Mouse (Mus musculus): ENCODE data around the gene Acap3. TPM values are rescaled to one million over a fixed set of nuclear protein-coding genes. Genes with fewer than 3 reads are reported as not detected.

The Acap3 gene
- polyA plus RNA-seq, 1 experiment from 2014 or later = 51.0 TPM

DNA sequence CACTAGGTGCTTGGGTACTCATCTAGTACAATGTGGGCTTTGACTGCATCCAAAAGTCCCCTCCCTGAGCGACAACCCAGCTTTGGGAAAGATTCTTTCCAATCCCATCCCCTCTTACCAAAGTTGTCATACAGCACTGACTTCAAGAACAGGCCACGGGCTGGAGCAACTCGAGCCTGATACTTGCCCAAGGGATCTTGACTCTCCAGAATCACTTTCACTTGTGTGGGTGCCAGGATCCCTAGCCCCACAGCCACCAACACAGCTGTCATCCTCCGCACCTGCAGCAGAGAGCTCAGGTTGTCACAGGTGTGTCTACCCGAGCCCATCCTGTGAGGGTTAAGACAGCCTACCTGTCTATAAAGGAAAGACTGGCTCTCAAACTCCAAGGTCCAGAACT is 2.3 kb upstream of the Acap3 start:
- Histone ChIP-seq H3K4me3 (no peak overlapping the region), H3K4me1 (peaks cover 39% of the 10 kb centered on the region), H3K9ac (no peak overlapping the region), H3K4me2 (no peak overlapping the region), H3K9me3 (replicated peaks) (no peaks in the 10 kb centered on the region), H3K36me3 (ENCODE audit: poor library complexity, severe bottlenecking) (peaks cover 54% of the 10 kb centered on the region), H3K27me3 (no peaks in the 10 kb centered on the region), H3K27ac (no peak overlapping the region)
- 81% methylated on average over 5 of the region's 5 CpGs for WGBS
- ATAC-seq = no peak

DNA sequence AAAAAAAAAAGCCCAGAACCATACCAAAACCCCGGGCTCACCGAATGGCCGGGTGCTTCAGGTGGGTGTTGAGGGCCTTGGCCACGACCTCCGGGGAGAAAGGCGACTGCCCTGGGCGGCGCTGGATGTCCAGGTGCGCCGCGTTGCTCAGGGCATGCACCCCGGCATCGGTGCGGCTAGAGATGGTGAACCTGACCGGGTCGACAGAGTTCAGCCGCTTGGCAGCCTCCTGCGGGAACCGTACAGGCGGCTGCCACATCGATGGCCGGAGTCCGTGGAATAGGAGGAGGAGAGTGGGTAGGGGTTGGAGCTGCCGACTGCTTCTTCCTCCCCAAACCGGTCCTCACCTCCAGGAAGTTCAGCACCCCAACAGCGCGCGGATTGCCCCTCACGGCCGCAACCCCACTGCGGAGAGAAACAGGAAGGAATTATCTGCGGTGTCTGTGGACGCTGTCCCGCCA is 581 bp upstream of the Acap3 start:
- Histone ChIP-seq H3K4me3 (peak overlapping the region; percentile 96), H3K4me2 (peak overlapping the region; percentile 99), H3K27me3 (no peaks in the 10 kb centered on the region), H3K9me3 (replicated peaks) (no peaks in the 10 kb centered on the region), H3K9ac (peak overlapping the region; percentile 94), H3K27ac (no peak overlapping the region), H3K36me3 (ENCODE audit: poor library complexity, severe bottlenecking) (peaks cover 44% of the 10 kb centered on the region), H3K4me1 (peaks cover 54% of the 10 kb centered on the region)
- WGBS = 2% methylated on average over 34 of the region's 34 CpGs
- no peak for ATAC-seq

DNA sequence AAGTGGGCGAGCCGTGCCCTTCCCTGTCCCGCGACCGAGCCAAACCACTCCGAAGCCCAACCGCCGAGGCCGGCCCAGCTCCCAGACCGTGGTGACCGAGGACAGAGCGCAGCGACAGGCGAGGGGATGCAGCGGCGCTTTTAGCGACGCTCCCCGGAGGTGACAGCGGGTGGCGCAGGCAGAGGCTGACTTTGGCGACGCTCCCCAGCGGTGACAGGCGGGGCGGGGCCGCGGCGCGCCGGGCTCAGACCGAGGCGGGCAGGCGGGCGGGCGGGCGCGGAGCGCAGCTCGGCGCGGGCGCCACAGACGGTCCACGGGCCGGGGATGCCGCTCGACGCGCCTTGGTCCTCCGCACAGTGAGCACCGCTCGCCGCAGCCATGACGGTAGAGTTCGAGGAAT is 395 bp downstream of the Acap3 start:
- H3K4me3 ChIP-seq = peak overlapping the region; percentile 96
- H3K4me1 ChIP-seq = peaks cover 54% of the 10 kb centered on the region
- peak; percentile 93 for ATAC-seq
- no peaks in the 10 kb centered on the region for H3K27me3 ChIP-seq
- H3K9me3 ChIP-seq (replicated peaks) = no peaks in the 10 kb centered on the region
- peaks cover 44% of the 10 kb centered on the region for H3K36me3 ChIP-seq (ENCODE audit: poor library complexity, severe bottlenecking)
- peak overlapping the region; percentile 94 for H3K9ac ChIP-seq
- peak overlapping the region; percentile 99 for H3K4me2 ChIP-seq
- under 1% methylated on average over 56 of the region's 56 CpGs for WGBS
- peak overlapping the region; percentile 99 for H3K27ac ChIP-seq

DNA sequence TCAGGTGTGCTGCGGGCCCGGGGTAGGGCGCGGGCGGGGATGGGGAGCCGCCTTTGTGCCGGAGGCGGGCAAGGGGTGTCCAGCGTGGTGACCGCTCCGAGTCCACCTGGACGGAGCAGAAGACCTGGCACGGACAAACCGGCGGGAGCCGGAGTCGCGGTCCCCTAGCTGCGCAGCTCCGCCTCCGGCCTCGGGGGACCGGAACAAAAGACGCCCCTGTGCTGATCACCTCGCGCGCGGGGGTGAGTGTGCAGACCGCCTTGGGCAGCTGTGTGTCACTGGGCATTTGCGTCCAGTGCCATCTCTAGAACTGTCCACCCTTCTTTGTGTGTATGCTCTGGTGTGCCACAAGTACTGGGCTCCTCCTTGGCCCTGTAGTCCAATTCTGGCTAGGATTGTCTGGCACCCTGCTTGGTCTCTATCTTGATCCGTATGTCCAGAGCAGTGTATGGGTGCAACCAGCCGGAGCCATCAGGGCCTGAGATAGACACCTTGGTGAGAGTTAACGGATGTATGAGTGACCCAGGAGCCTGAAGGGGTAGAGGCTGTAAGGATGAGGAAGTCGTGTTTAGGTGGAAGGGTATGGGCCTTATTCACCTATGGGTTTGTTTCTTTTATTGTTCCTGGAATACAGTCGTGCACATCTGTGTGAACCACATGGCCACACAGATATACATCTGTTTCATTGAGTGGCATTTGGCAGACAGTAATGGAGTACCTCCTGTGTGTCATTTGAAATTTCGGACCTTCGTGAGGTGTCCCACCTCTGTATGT is 1.0 kb downstream of the Acap3 start:
- H3K4me1 ChIP-seq = peaks cover 54% of the 10 kb centered on the region
- H3K27ac ChIP-seq = peak overlapping the region; percentile 99
- WGBS = 5% methylated on average over 36 of the region's 37 CpGs
- H3K36me3 ChIP-seq (ENCODE audit: poor library complexity, severe bottlenecking) = peaks cover 40% of the 10 kb centered on the region
- peak overlapping the region; percentile 94 for H3K9ac ChIP-seq
- no peaks in the 10 kb centered on the region for H3K27me3 ChIP-seq
- no peaks in the 10 kb centered on the region for H3K9me3 ChIP-seq (replicated peaks)
- peak overlapping the region; percentile 99 for H3K4me2 ChIP-seq
- peak overlapping the region; percentile 96 for H3K4me3 ChIP-seq
- ATAC-seq = peak; percentile 34; the same call in 1 of the 2 replicates

DNA sequence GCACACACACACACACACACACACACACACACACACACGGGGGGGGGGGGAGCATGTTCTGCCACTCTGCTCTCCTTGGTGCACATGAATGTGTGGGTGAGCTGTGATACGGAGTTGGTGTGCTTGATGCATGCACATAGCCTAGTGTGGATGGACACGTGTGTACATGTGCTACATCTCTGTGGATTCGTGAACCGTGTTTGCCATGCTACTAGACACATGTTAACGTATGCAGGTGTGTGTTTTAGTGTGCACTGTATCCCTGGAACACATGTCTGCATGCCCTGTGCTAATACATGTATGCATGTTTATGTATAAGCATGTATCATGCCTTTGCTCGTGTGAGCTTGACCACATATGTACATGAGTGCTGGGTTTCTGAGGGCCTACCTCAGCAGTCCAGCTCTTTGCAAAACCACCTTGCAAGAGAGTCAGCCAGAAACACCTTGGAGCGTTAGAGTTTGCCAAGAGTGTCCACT is 1.6 kb downstream of the Acap3 start:
- no peak for ATAC-seq
- Histone ChIP-seq H3K4me3 (peak overlapping the region; percentile 96), H3K36me3 (ENCODE audit: poor library complexity, severe bottlenecking) (peaks cover 39% of the 10 kb centered on the region), H3K27me3 (no peaks in the 10 kb centered on the region), H3K4me2 (peak overlapping the region; percentile 99), H3K9ac (peak overlapping the region; percentile 94), H3K27ac (no peak overlapping the region), H3K4me1 (peaks cover 54% of the 10 kb centered on the region), H3K9me3 (replicated peaks) (no peaks in the 10 kb centered on the region)
- 64% methylated on average over 8 of the region's 8 CpGs for WGBS

DNA sequence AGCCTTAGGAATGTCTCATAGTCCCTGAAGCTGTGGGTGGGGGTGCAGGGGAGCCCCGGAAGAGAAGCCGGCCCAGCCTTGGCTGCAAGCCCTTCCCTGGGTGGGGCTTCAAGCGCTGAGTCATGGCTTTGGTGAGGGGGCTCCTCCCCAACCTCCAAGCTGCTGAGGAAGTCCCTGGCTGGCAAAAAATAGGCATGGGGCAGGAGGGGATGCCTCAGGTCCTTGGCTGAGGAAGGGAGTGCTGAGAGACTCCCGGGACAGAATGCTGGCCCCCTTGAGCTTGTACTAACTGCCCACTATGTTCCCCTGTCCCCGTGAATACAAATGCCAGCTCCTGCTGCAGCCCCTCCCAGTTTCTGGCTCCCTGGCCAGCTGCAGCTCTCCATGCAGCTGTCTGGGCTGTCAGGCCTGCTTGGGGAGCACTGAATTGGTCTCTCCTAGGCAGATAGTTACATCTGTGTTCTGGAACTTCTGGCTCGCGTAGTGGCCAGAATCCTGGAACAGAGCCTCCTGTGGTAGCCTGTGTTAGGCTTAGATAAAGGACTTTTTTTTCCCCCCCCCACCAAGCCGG is 2.8 kb downstream of the Acap3 start:
- 44% methylated on average over 8 of the region's 8 CpGs for WGBS
- no peak for ATAC-seq
- H3K27ac ChIP-seq = 0 out of 2 replicates have a peak overlapping the region, but pooled peaks have one; percentile 5
- peaks cover 52% of the 10 kb centered on the region for H3K4me1 ChIP-seq
- no peaks in the 10 kb centered on the region for H3K9me3 ChIP-seq (replicated peaks)
- peak overlapping the region; percentile 96 for H3K4me3 ChIP-seq
- peak overlapping the region; percentile 49 for H3K9ac ChIP-seq
- H3K36me3 ChIP-seq (ENCODE audit: poor library complexity, severe bottlenecking) = peaks cover 39% of the 10 kb centered on the region
- peak overlapping the region; percentile 99 for H3K4me2 ChIP-seq
- H3K27me3 ChIP-seq = no peaks in the 10 kb centered on the region

DNA sequence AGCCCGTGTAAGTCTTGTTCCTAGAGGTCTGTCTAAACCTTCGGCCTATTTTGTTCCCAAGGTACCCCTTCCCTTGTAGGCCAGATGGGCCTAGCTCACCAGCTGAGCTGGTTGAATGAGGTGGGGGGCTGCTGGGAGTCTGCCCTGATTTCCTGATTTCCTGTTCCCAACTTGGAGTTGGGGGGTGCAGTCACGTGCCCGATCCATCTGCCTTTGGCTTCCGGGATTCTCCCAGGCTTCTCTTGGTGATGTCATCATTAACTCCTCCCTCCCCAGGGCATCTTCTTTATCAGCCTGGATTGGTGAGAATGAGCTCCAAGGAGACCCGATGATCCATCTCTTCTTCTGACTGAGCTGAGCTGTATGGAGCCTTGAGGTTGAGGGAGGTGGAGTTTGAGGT is 3.6 kb downstream of the Acap3 start:
- ATAC-seq = no peak
- Histone ChIP-seq H3K9me3 (replicated peaks) (no peaks in the 10 kb centered on the region), H3K9ac (peak overlapping the region; percentile 49), H3K4me2 (peak overlapping the region; percentile 99), H3K27ac (0 out of 2 replicates have a peak overlapping the region, but pooled peaks have one; percentile 5), H3K27me3 (no peaks in the 10 kb centered on the region), H3K4me1 (peaks cover 44% of the 10 kb centered on the region), H3K4me3 (peak overlapping the region; percentile 96), H3K36me3 (ENCODE audit: poor library complexity, severe bottlenecking) (peaks cover 40% of the 10 kb centered on the region)
- 45% methylated on average over 6 of the region's 6 CpGs for WGBS

DNA sequence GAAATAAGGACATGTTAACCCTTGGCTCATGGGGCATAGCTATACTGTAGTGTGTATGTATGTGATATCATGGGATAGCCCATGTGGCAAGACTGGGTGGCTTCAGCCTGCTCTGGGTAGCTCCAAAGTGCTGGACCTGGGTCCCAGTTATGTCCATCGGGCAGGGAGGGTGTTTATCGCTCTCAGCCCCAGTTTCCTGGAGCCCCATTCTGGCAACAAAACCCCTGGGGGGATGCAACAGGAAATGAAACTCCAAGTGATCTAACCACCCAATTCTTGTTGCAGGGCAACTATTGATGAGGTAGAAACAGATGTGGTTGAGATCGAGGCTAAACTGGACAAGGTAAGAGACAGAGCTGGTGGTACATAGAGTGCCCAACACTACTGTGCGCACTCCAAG is 4.2 kb downstream of the Acap3 start:
- ATAC-seq = no peak
- Histone ChIP-seq H3K9me3 (replicated peaks) (no peaks in the 10 kb centered on the region), H3K27ac (no peak overlapping the region), H3K36me3 (ENCODE audit: poor library complexity, severe bottlenecking) (peaks cover 46% of the 10 kb centered on the region), H3K4me3 (0 out of 2 replicates have a peak overlapping the region, but pooled peaks have one; percentile 96), H3K4me2 (peak overlapping the region; percentile 99), H3K9ac (no peak overlapping the region), H3K27me3 (no peaks in the 10 kb centered on the region), H3K4me1 (peaks cover 38% of the 10 kb centered on the region)
- 98% methylated on average over 4 of the region's 4 CpGs for WGBS

DNA sequence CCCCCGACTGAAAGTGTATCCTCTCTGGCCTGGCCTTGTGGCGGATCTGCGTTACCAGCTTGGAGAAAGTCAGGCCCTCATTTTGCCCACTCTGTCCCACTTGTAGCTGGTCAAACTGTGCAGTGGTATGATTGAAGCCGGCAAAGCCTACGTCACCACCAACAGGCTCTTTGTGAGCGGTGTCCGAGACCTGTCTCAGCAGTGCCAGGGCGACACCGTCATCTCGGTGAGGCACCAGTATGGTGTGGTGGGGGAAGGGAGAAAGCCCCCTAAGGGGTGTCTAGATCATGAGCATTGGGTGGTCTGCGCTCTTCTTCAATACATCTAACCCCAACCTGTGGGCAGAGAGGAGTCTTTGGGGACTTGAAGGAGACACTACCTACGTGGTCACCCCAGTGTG is 4.8 kb downstream of the Acap3 start:
- Histone ChIP-seq H3K4me2 (no peak overlapping the region), H3K4me3 (no peak overlapping the region), H3K36me3 (ENCODE audit: poor library complexity, severe bottlenecking) (peaks cover 53% of the 10 kb centered on the region), H3K27me3 (no peaks in the 10 kb centered on the region), H3K27ac (no peak overlapping the region), H3K9ac (no peak overlapping the region), H3K9me3 (replicated peaks) (no peaks in the 10 kb centered on the region), H3K4me1 (peaks cover 33% of the 10 kb centered on the region)
- ATAC-seq = no peak
- WGBS = 95% methylated on average over 12 of the region's 12 CpGs

DNA sequence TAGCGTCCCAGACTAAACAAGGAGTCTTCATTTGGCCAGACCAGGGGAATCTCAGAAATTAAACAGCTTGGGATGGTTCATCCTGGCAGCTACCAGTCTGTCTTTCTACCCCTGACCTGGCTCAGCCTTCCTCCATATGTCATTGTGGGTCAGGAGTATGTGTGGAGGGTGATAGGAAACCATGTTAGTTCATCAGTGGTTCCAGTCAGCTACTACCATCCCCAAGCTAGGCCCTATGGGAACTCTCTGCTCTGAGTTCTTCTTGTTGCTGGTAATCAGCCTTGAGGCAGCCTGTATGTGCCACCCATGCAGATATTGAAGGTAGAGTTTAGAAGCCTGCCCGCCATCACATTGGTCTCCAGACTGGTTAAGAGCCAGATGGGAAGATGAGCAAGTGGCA is 6.7 kb downstream of the Acap3 start:
- no peak overlapping the region for H3K4me2 ChIP-seq
- H3K27me3 ChIP-seq = no peaks in the 10 kb centered on the region
- ATAC-seq = no peak
- H3K9ac ChIP-seq = no peak overlapping the region
- no peak overlapping the region for H3K4me3 ChIP-seq
- 96% methylated on average over 2 of the region's 2 CpGs for WGBS
- peaks cover 71% of the 10 kb centered on the region for H3K36me3 ChIP-seq (ENCODE audit: poor library complexity, severe bottlenecking)
- no peaks in the 10 kb centered on the region for H3K9me3 ChIP-seq (replicated peaks)
- H3K4me1 ChIP-seq = peaks cover 25% of the 10 kb centered on the region
- H3K27ac ChIP-seq = no peak overlapping the region

DNA sequence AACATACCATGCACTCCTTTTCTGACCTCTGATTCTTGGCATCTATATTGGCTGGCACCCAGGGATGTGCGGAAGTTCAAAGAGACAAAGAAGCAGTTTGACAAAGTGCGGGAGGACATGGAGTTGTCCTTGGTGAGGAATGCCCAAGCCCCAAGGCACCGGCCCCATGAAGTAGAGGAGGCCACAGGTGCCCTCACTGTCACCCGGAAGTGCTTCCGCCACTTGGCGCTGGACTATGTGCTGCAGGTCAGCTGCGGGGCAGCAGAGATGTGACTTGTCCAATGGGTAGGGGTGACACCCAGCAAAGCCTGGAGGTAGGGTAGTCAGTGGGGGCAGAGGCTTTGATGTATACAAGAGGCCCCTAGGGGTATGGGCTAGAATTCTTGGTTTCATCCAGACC is 7.7 kb downstream of the Acap3 start:
- H3K9me3 ChIP-seq (replicated peaks) = no peaks in the 10 kb centered on the region
- no peak overlapping the region for H3K4me3 ChIP-seq
- H3K4me2 ChIP-seq = no peak overlapping the region
- WGBS = 95% methylated on average over 7 of the region's 7 CpGs
- H3K36me3 ChIP-seq (ENCODE audit: poor library complexity, severe bottlenecking) = peaks cover 82% of the 10 kb centered on the region
- peaks cover 15% of the 10 kb centered on the region for H3K4me1 ChIP-seq
- no peak overlapping the region for H3K27ac ChIP-seq
- ATAC-seq = no peak
- no peak overlapping the region for H3K9ac ChIP-seq
- H3K27me3 ChIP-seq = no peaks in the 10 kb centered on the region

DNA sequence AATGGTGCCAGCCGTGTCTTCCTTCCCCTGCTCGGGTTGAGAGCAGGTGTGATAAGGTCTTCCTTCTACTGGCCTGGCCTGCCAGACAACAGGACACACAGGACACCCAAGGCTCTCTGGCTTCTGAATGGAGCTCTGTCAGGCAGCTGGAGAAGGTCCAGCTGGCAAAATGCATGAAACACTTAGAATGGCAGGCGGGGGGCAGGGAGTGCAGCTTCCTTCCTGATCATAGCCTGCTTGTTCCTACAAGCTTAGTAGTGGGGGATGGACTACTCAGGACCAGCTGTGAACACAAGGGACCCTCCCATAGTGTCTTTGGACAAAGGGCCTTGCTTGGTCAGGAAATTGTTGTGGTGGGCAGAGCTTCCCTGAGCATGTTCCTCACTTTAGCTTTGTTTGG is 9.6 kb downstream of the Acap3 start:
- H3K9ac ChIP-seq = no peak overlapping the region
- no peaks in the 10 kb centered on the region for H3K9me3 ChIP-seq (replicated peaks)
- H3K27me3 ChIP-seq = no peaks in the 10 kb centered on the region
- H3K4me2 ChIP-seq = no peak overlapping the region
- H3K36me3 ChIP-seq (ENCODE audit: poor library complexity, severe bottlenecking) = peaks cover 95% of the 10 kb centered on the region
- no peaks in the 10 kb centered on the region for H3K4me1 ChIP-seq
- 87% methylated on average over 3 of the region's 3 CpGs for WGBS
- no peak overlapping the region for H3K4me3 ChIP-seq
- no peak for ATAC-seq
- no peak overlapping the region for H3K27ac ChIP-seq

Data from forebrain, embryonic 13.5 days (tissue).